Mouse (Mus musculus): Measurements from ENCODE around the gene Arhgdia. TPM values are rescaled to one million over a fixed set of nuclear protein-coding genes. Genes with fewer than 3 reads are reported as not detected.

The Arhgdia gene
- polyA plus RNA-seq, 1 experiment from 2014 or later: 644 TPM

Small RNAs within 50 kb of the gene (microRNA-seq; reads per million reads assigned to microRNA genes)
- gene Mir6936: 1.0 reads per million

Other genes with a start within 250 kb of the Arhgdia start
- 2,367 and 2,520 TPM in 2 replicates for gene Actg1, start 233.1 kb downstream of the Arhgdia start, polyA plus RNA-seq (2015; fragmentation: Nextera tagmentation; extraction: Ambion mirVana)
- gene Fscn2, start 220.1 kb downstream of the Arhgdia start, polyA plus RNA-seq (2015; fragmentation: Nextera tagmentation; extraction: Ambion mirVana): 1.1 and 1.2 TPM in 2 replicates
- 33.1 and 41.9 TPM in 2 replicates for gene Faap100, start 202.9 kb downstream of the Arhgdia start, polyA plus RNA-seq (2015; fragmentation: Nextera tagmentation; extraction: Ambion mirVana)
- gene Nploc4, start 143.9 kb downstream of the Arhgdia start, polyA plus RNA-seq (2015; fragmentation: Nextera tagmentation; extraction: Ambion mirVana): 33.5 and 34.8 TPM in 2 replicates
- not detected in 2 replicates for gene Tspan10, start 139.0 kb downstream of the Arhgdia start, polyA plus RNA-seq (2015; fragmentation: Nextera tagmentation; extraction: Ambion mirVana)
- 0.28 and 0.38 TPM in 2 replicates for gene Pde6g, start 128.1 kb downstream of the Arhgdia start, polyA plus RNA-seq (2015; fragmentation: Nextera tagmentation; extraction: Ambion mirVana)
- gene Oxld1, start 123.6 kb downstream of the Arhgdia start, polyA plus RNA-seq (2015; fragmentation: Nextera tagmentation; extraction: Ambion mirVana): 13.1 and 13.8 TPM in 2 replicates
- 40.5 and 41.9 TPM in 2 replicates for gene Ccdc137, start 123.5 kb downstream of the Arhgdia start, polyA plus RNA-seq (2015; fragmentation: Nextera tagmentation; extraction: Ambion mirVana)
- gene Arl16, start 114.0 kb downstream of the Arhgdia start, polyA plus RNA-seq (2015; fragmentation: Nextera tagmentation; extraction: Ambion mirVana): 42.7 and 53.3 TPM in 2 replicates
- gene Mrpl12, start 97.0 kb downstream of the Arhgdia start, polyA plus RNA-seq (2015; fragmentation: Nextera tagmentation; extraction: Ambion mirVana): 166 and 172 TPM in 2 replicates
- gene Slc25a10, start 89.8 kb downstream of the Arhgdia start, polyA plus RNA-seq (2015; fragmentation: Nextera tagmentation; extraction: Ambion mirVana): 84.6 and 91.9 TPM in 2 replicates
- 2.4 and 2.6 TPM in 2 replicates for gene Gcgr, start 50.9 kb downstream of the Arhgdia start, polyA plus RNA-seq (2015; fragmentation: Nextera tagmentation; extraction: Ambion mirVana)
- 199 and 212 TPM in 2 replicates for gene Mcrip1, start 31.9 kb downstream of the Arhgdia start, polyA plus RNA-seq (2015; fragmentation: Nextera tagmentation; extraction: Ambion mirVana)
- 0.49 and 1.4 TPM in 2 replicates for gene Ppp1r27, start 30.5 kb downstream of the Arhgdia start, polyA plus RNA-seq (2015; fragmentation: Nextera tagmentation; extraction: Ambion mirVana)
- 718 and 736 TPM in 2 replicates for gene P4hb, start 8.4 kb downstream of the Arhgdia start, polyA plus RNA-seq (2015; fragmentation: Nextera tagmentation; extraction: Ambion mirVana)
- 494 TPM in 2 replicates for gene Alyref, start 16.7 kb upstream of the Arhgdia start, polyA plus RNA-seq (2015; fragmentation: Nextera tagmentation; extraction: Ambion mirVana)
- gene Anapc11, start 16.8 kb upstream of the Arhgdia start, polyA plus RNA-seq (2015; fragmentation: Nextera tagmentation; extraction: Ambion mirVana): 193 and 206 TPM in 2 replicates
- gene Npb, start 26.9 kb upstream of the Arhgdia start, polyA plus RNA-seq (2015; fragmentation: Nextera tagmentation; extraction: Ambion mirVana): 24.4 and 25.2 TPM in 2 replicates
- 118 and 140 TPM in 2 replicates for gene Pcyt2, start 36.3 kb upstream of the Arhgdia start, polyA plus RNA-seq (2015; fragmentation: Nextera tagmentation; extraction: Ambion mirVana)
- gene Sirt7, start 43.6 kb upstream of the Arhgdia start, polyA plus RNA-seq (2015; fragmentation: Nextera tagmentation; extraction: Ambion mirVana): 32.7 and 33.9 TPM in 2 replicates
- 32.2 and 35.9 TPM in 2 replicates for gene Mafg, start 52.0 kb upstream of the Arhgdia start, polyA plus RNA-seq (2015; fragmentation: Nextera tagmentation; extraction: Ambion mirVana)
- gene Pycr1, start 62.1 kb upstream of the Arhgdia start, polyA plus RNA-seq (2015; fragmentation: Nextera tagmentation; extraction: Ambion mirVana): 25.4 and 29.3 TPM in 2 replicates
- gene Myadml2, start 66.5 kb upstream of the Arhgdia start, polyA plus RNA-seq (2015; fragmentation: Nextera tagmentation; extraction: Ambion mirVana): 0.28 and 0.29 TPM in 2 replicates
- gene Notum, start 79.6 kb upstream of the Arhgdia start, polyA plus RNA-seq (2015; fragmentation: Nextera tagmentation; extraction: Ambion mirVana): 5.2 and 7.7 TPM in 2 replicates
- gene Aspscr1, start 91.3 kb upstream of the Arhgdia start, polyA plus RNA-seq (2015; fragmentation: Nextera tagmentation; extraction: Ambion mirVana): 127 and 144 TPM in 2 replicates
- 164 and 176 TPM in 2 replicates for gene Cenpx, start 132.1 kb upstream of the Arhgdia start, polyA plus RNA-seq (2015; fragmentation: Nextera tagmentation; extraction: Ambion mirVana)
- 52.9 and 66.0 TPM in 2 replicates for gene Lrrc45, start 132.3 kb upstream of the Arhgdia start, polyA plus RNA-seq (2015; fragmentation: Nextera tagmentation; extraction: Ambion mirVana)
- 27.6 and 31.0 TPM in 2 replicates for gene Rac3, start 139.8 kb upstream of the Arhgdia start, polyA plus RNA-seq (2015; fragmentation: Nextera tagmentation; extraction: Ambion mirVana)
- gene Dcxr, start 145.7 kb upstream of the Arhgdia start, polyA plus RNA-seq (2015; fragmentation: Nextera tagmentation; extraction: Ambion mirVana): 31.9 and 32.1 TPM in 2 replicates
- 2.4 and 3.4 TPM in 2 replicates for gene Cbr2, start 150.5 kb upstream of the Arhgdia start, polyA plus RNA-seq (2015; fragmentation: Nextera tagmentation; extraction: Ambion mirVana)
- 3.8 and 6.1 TPM in 2 replicates for gene Hmga1b, start 181.2 kb upstream of the Arhgdia start, polyA plus RNA-seq (2015; fragmentation: Nextera tagmentation; extraction: Ambion mirVana)
- 36.5 and 39.9 TPM in 2 replicates for gene Rfng, start 202.6 kb upstream of the Arhgdia start, polyA plus RNA-seq (2015; fragmentation: Nextera tagmentation; extraction: Ambion mirVana)
- 200 and 215 TPM in 2 replicates for gene Gps1, start 202.6 kb upstream of the Arhgdia start, polyA plus RNA-seq (2015; fragmentation: Nextera tagmentation; extraction: Ambion mirVana)
- gene Dus1l, start 214.8 kb upstream of the Arhgdia start, polyA plus RNA-seq (2015; fragmentation: Nextera tagmentation; extraction: Ambion mirVana): 74.2 and 87.2 TPM in 2 replicates
- 44.1 and 51.8 TPM in 2 replicates for gene Fasn, start 242.9 kb upstream of the Arhgdia start, polyA plus RNA-seq (2015; fragmentation: Nextera tagmentation; extraction: Ambion mirVana)